Mouse (Mus musculus): ENCODE measurements around the gene Rsbn1. TPM values are rescaled to one million over a fixed set of nuclear protein-coding genes. Genes with fewer than 3 reads are reported as not detected.

The Rsbn1 gene
- polyA plus RNA-seq (2011; ENCODE audit: insufficient read depth, insufficient read length, low read depth, missing spikeins): 20.8 and 22.2 TPM in 2 replicates

DNA sequence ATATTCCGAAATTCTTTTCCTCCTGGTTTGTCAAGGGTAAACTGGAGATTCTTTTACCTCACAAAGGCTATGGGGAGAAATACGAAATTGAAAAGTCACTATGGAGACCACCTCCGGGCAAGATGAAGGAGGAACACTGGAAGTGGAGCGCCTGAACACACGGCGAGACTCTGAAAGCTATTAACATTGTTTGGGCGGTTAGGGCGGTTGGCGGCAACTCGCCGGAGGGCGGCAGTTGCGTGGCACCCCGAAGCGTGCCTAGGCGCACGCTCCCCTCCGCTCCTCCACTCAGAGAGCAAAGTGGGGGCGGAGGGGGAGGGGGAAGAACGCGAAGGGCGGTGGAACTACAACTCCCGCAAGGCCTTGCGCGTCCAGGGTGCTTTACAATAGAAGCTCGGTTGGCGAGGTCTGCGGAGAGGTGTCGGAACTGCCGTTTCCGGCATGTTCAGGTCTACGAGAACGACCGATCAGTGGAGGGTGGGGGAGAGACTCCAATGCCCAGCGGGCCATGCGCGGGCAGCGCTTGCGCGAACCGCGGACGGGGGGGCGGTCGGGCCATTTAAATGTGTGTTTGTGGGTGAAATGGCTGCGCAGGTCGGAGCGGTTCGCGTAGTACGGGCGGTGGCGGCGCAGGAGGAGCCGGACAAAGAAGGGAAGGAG lies at the start of gene Rsbn1:
Gene Rsbn1, plus strand, starts transcription at position 111 of the 660 bp plus-strand sequence.
- Histone ChIP-seq H3K27ac (ENCODE audit: insufficient read depth, low read length) (peak within 1 kb of the TSS; percentile 63), H3K9me3 (replicated peaks; ENCODE audit: control insufficient read depth, insufficient read depth, low read length, poor library complexity, severe bottlenecking) (no peaks in the 10 kb centered on the region), H3K36me3 (ENCODE audit: control insufficient read depth, insufficient read depth, low read length, poor library complexity, severe bottlenecking) (no peaks in the 10 kb centered on the region), H3K27me3 (ENCODE audit: control insufficient read depth, insufficient read depth, low read length, poor library complexity, severe bottlenecking) (no peaks in the 10 kb centered on the region), H3K9ac (ENCODE audit: low read depth, poor library complexity, severe bottlenecking) (peak within 1 kb of the TSS; percentile 95), H3K4me3 (ENCODE audit: low read depth, low read length) (peak within 1 kb of the TSS; percentile 100), H3K4me1 (ENCODE audit: control insufficient read depth, insufficient read depth, low read length) (peaks cover 3% of the 10 kb centered on the region)
- TF ChIP-seq CTCF (IDR thresholded peaks at IDR 0.05; ENCODE audit: low read depth, low read length): no peak
- TF ChIP-seq POLR2A (IDR thresholded peaks at IDR 0.05; ENCODE audit: insufficient read depth, low read length): peak; percentile 87
- TF ChIP-seq EP300 (IDR thresholded peaks at IDR 0.05; ENCODE audit: insufficient read depth, low read depth, low read length): peak; percentile 34; the same call in 1 of the 2 replicates

DNA sequence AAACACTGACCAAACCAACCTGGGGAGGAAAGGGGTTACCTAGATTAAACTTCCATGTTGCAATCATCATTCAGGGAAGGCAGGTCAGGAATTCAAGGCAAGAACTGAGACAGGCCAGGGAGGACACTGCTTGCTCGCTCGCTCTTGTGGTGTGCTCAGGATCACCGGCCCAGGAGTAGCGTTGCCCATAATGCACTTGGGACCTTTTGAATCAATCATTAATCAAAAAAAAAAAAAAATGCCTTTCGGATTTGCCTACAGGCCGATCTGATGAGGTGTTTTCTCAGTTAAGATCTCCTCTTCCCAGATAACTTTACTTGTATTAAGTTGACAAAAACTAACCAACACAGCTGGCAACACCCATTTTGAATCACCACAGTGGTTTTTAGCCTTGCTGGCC lies 49.7 kb upstream of the Rsbn1 start:
- Histone ChIP-seq H3K9ac (ENCODE audit: low read depth, poor library complexity, severe bottlenecking) (no peak overlapping the region), H3K4me3 (ENCODE audit: low read depth, low read length) (no peak overlapping the region), H3K36me3 (ENCODE audit: control insufficient read depth, insufficient read depth, low read length, poor library complexity, severe bottlenecking) (no peaks in the 10 kb centered on the region), H3K27me3 (ENCODE audit: control insufficient read depth, insufficient read depth, low read length, poor library complexity, severe bottlenecking) (no peaks in the 10 kb centered on the region), H3K4me1 (ENCODE audit: control insufficient read depth, insufficient read depth, low read length) (no peaks in the 10 kb centered on the region), H3K27ac (ENCODE audit: insufficient read depth, low read length) (no peak overlapping the region), H3K9me3 (replicated peaks; ENCODE audit: control insufficient read depth, insufficient read depth, low read length, poor library complexity, severe bottlenecking) (no peaks in the 10 kb centered on the region)
- TF ChIP-seq POLR2A (IDR thresholded peaks at IDR 0.05; ENCODE audit: insufficient read depth, low read length) (no peak), CTCF (IDR thresholded peaks at IDR 0.05; ENCODE audit: low read depth, low read length) (no peak), EP300 (IDR thresholded peaks at IDR 0.05; ENCODE audit: insufficient read depth, low read depth, low read length) (no peak)

DNA sequence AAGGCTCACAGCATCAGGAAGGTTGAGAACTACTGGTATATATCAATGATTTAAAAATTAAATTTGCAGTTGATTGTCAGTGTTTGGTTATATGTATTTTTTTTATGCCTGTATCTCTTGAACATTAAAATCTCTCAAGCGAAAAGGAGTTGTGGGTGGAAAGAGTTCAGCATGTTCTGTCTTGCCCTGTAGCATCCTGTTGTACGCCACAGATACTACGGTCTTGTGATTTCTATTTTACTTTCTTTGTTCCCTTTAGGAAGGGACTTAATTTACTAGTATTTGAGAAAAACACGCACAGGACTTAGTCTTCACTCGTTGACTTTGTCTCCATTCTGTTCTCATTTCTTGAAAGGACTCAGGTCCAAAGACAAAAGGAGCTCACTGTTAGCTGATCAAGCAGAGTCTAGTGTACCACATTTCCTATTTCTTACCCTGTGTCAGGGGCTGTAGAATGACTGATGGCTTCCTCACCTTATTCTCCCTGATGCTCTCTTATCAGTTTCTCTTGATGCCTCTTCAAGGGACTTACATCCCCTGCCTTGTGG lies 46.4 kb upstream of the Rsbn1 start:
- TF ChIP-seq CTCF (IDR thresholded peaks at IDR 0.05; ENCODE audit: low read depth, low read length) (no peak), EP300 (IDR thresholded peaks at IDR 0.05; ENCODE audit: insufficient read depth, low read depth, low read length) (no peak), POLR2A (IDR thresholded peaks at IDR 0.05; ENCODE audit: insufficient read depth, low read length) (no peak)
- no peaks in the 10 kb centered on the region for H3K4me1 ChIP-seq (ENCODE audit: control insufficient read depth, insufficient read depth, low read length)
- no peaks in the 10 kb centered on the region for H3K9me3 ChIP-seq (replicated peaks; ENCODE audit: control insufficient read depth, insufficient read depth, low read length, poor library complexity, severe bottlenecking)
- H3K4me3 ChIP-seq (ENCODE audit: low read depth, low read length): no peak overlapping the region
- no peaks in the 10 kb centered on the region for H3K36me3 ChIP-seq (ENCODE audit: control insufficient read depth, insufficient read depth, low read length, poor library complexity, severe bottlenecking)
- no peak overlapping the region for H3K27ac ChIP-seq (ENCODE audit: insufficient read depth, low read length)
- H3K27me3 ChIP-seq (ENCODE audit: control insufficient read depth, insufficient read depth, low read length, poor library complexity, severe bottlenecking): no peaks in the 10 kb centered on the region
- H3K9ac ChIP-seq (ENCODE audit: low read depth, poor library complexity, severe bottlenecking): no peak overlapping the region

DNA sequence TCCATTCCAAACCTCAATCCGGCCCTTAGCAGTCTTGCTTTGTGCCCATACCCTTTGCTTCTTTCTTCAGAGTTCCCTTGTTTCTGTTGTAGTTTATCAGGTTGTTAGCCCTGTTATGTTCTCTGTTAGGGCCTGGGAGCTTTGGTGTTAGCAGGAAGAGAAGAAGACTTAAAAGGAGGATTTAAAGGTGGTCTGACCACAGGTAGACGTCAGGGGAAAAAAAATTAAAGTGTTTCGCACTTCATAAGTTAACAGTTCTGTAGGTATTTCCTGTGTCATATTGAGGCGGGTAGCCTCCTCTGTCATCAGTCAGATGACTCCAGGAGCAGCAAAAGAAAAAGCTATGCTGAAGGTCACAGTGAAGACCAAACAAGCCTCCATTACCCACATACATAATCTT lies 45.9 kb upstream of the Rsbn1 start:
- no peaks in the 10 kb centered on the region for H3K9me3 ChIP-seq (replicated peaks; ENCODE audit: control insufficient read depth, insufficient read depth, low read length, poor library complexity, severe bottlenecking)
- no peaks in the 10 kb centered on the region for H3K4me1 ChIP-seq (ENCODE audit: control insufficient read depth, insufficient read depth, low read length)
- no peak for TF ChIP-seq POLR2A (IDR thresholded peaks at IDR 0.05; ENCODE audit: insufficient read depth, low read length)
- TF ChIP-seq CTCF (IDR thresholded peaks at IDR 0.05; ENCODE audit: low read depth, low read length): no peak
- TF ChIP-seq EP300 (IDR thresholded peaks at IDR 0.05; ENCODE audit: insufficient read depth, low read depth, low read length): no peak
- no peaks in the 10 kb centered on the region for H3K27me3 ChIP-seq (ENCODE audit: control insufficient read depth, insufficient read depth, low read length, poor library complexity, severe bottlenecking)
- H3K36me3 ChIP-seq (ENCODE audit: control insufficient read depth, insufficient read depth, low read length, poor library complexity, severe bottlenecking): no peaks in the 10 kb centered on the region
- H3K4me3 ChIP-seq (ENCODE audit: low read depth, low read length): no peak overlapping the region
- H3K27ac ChIP-seq (ENCODE audit: insufficient read depth, low read length): no peak overlapping the region
- no peak overlapping the region for H3K9ac ChIP-seq (ENCODE audit: low read depth, poor library complexity, severe bottlenecking)

DNA sequence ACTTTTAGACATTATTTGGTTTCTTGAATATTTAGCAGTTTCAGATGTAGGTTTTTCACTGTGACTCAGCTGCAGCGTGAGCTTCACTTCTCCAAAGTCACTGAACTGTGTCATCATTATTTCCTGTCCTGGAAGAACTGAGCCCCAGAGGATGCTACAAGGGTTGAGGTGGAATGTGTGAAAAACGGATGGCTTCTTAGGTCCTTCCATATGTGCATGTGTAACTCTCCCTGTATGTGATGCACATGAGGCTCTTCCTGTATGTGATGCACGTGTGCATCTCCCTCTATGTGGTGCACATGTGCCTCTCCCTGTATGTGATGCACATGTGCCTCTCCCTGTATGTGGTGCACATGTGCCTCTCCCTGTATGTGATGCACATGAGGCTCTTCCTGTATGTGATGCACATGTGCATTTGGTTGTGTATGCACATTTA lies 41.2 kb upstream of the Rsbn1 start:
- H3K36me3 ChIP-seq (ENCODE audit: control insufficient read depth, insufficient read depth, low read length, poor library complexity, severe bottlenecking): no peaks in the 10 kb centered on the region
- H3K4me1 ChIP-seq (ENCODE audit: control insufficient read depth, insufficient read depth, low read length): no peaks in the 10 kb centered on the region
- TF ChIP-seq CTCF (IDR thresholded peaks at IDR 0.05; ENCODE audit: low read depth, low read length) (no peak), EP300 (IDR thresholded peaks at IDR 0.05; ENCODE audit: insufficient read depth, low read depth, low read length) (no peak), POLR2A (IDR thresholded peaks at IDR 0.05; ENCODE audit: insufficient read depth, low read length) (no peak)
- no peak overlapping the region for H3K9ac ChIP-seq (ENCODE audit: low read depth, poor library complexity, severe bottlenecking)
- no peaks in the 10 kb centered on the region for H3K27me3 ChIP-seq (ENCODE audit: control insufficient read depth, insufficient read depth, low read length, poor library complexity, severe bottlenecking)
- no peak overlapping the region for H3K4me3 ChIP-seq (ENCODE audit: low read depth, low read length)
- H3K9me3 ChIP-seq (replicated peaks; ENCODE audit: control insufficient read depth, insufficient read depth, low read length, poor library complexity, severe bottlenecking): no peaks in the 10 kb centered on the region
- no peak overlapping the region for H3K27ac ChIP-seq (ENCODE audit: insufficient read depth, low read length)

DNA sequence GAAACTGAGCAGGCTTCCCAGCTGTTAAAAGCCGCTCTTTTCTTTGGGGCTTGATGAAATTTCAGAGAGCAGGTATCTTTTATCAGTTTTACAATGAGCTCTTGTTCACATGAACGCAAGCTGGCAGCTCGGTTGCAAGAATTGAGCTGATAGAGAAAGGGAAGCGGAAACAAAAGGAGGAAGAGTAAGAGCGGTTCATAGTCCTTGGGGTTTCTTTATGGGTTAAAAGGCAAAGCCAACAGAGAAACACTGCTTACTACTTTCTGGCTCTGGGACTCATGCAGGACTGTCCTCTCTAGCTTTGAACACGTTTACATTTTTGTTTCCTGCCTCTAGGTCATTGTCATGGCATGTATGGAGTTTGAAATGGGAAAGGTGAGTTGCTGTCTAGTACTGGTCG lies 39.6 kb upstream of the Rsbn1 start:
- TF ChIP-seq POLR2A (IDR thresholded peaks at IDR 0.05; ENCODE audit: insufficient read depth, low read length): no peak
- no peak for TF ChIP-seq EP300 (IDR thresholded peaks at IDR 0.05; ENCODE audit: insufficient read depth, low read depth, low read length)
- TF ChIP-seq CTCF (IDR thresholded peaks at IDR 0.05; ENCODE audit: low read depth, low read length): no peak
- Histone ChIP-seq H3K36me3 (ENCODE audit: control insufficient read depth, insufficient read depth, low read length, poor library complexity, severe bottlenecking) (no peaks in the 10 kb centered on the region), H3K27me3 (ENCODE audit: control insufficient read depth, insufficient read depth, low read length, poor library complexity, severe bottlenecking) (no peaks in the 10 kb centered on the region), H3K4me1 (ENCODE audit: control insufficient read depth, insufficient read depth, low read length) (no peaks in the 10 kb centered on the region), H3K4me3 (ENCODE audit: low read depth, low read length) (no peak overlapping the region), H3K9me3 (replicated peaks; ENCODE audit: control insufficient read depth, insufficient read depth, low read length, poor library complexity, severe bottlenecking) (no peaks in the 10 kb centered on the region), H3K9ac (ENCODE audit: low read depth, poor library complexity, severe bottlenecking) (no peak overlapping the region), H3K27ac (ENCODE audit: insufficient read depth, low read length) (no peak overlapping the region)

Measured in ES-Bruce4 (cell line).